Mouse (Mus musculus) activated CD4-positive, CD25-positive, alpha-beta regulatory T cell, adult 9 weeks (primary cell): ENCODE data around the gene 2310022B05Rik. TPM values are rescaled to one million over a fixed set of nuclear protein-coding genes. Genes with fewer than 3 reads are reported as not detected.

ENCODE experiments used
- polyA plus RNA-seq: library from polyadenylated mRNA; unstranded; fragments of 100-300 nt; shearing (Covaris generic); gene quantifications from one replicate; pipeline ENCODE4 v1.2.1, GENCODE M21; 2017

The 2310022B05Rik gene
- 0.84 TPM for polyA plus RNA-seq

DNA sequence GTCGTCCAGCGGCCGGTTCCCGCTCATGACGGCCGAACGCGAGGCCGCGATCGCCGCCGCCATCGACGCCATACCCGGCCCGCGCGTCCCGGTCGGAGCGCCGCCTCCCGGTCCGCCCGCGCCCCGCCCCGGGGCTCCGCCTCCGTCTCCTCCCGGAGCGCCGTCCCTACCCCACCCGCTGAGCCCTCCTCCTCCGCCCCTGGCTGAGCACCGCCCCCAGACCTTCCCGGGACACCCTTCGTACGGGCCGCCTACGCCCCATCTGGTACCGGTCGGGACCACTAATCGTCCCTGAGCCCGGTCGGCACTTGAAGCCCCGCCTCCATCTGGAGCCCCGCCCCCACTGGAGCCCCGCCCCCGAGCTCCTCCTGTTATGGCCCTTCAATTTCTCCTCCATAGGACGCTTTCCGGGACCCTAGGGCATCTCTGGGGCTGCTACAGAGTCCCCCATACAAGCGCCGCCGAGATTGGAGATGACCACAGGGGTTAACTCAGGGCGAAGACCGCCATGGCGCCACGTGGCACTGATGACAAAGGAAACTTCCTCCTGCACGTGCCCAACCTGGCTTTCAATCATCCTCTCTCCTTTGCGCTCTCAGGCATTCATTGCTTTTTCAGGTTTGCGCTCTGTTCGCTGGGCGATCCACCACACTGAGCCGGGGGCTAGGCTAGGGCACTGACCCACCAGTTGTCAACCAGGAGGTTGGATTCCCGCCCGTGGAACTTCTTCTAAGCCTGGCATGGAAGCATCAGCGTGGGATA is at the start of gene 2310022B05Rik:
Gene 2310022B05Rik, minus strand, starts transcription at position 258 of the 762 bp plus-strand sequence.

Other genes starting within 250 kb of the 2310022B05Rik start
- not detected for gene Pgbd5, start 223.7 kb downstream of the 2310022B05Rik start, polyA plus RNA-seq
- gene Cog2, start 142.6 kb downstream of the 2310022B05Rik start, polyA plus RNA-seq = 73.1 TPM
- not detected for gene Agt, start 93.7 kb downstream of the 2310022B05Rik start, polyA plus RNA-seq
- not detected for gene Capn9, start 87.3 kb downstream of the 2310022B05Rik start, polyA plus RNA-seq
- 32.4 TPM for gene Ttc13, start 58.6 kb upstream of the 2310022B05Rik start, polyA plus RNA-seq
- gene Arv1, start 58.8 kb upstream of the 2310022B05Rik start, polyA plus RNA-seq = 21.2 TPM
- 1.8 TPM for gene Fam89a, start 88.5 kb upstream of the 2310022B05Rik start, polyA plus RNA-seq
- not detected for gene Trim67, start 129.7 kb upstream of the 2310022B05Rik start, polyA plus RNA-seq
- 112 TPM for gene Gnpat, start 199.7 kb upstream of the 2310022B05Rik start, polyA plus RNA-seq
- 34.8 TPM for gene 2810004N23Rik, start 199.8 kb upstream of the 2310022B05Rik start, polyA plus RNA-seq
- gene Exoc8, start 234.3 kb upstream of the 2310022B05Rik start, polyA plus RNA-seq = 2.3 TPM
- 3.1 TPM for gene Sprtn, start 234.5 kb upstream of the 2310022B05Rik start, polyA plus RNA-seq